Mouse (Mus musculus): Measurements from ENCODE around the gene Zfp639. TPM values are rescaled to one million over a fixed set of nuclear protein-coding genes. Genes with fewer than 3 reads are reported as not detected.

The Zfp639 gene
- polyA plus RNA-seq, 1 experiment from 2014 or later: 27.2 TPM

Other genes starting within 250 kb of the Zfp639 start
- gene Zmat3, start 144.2 kb upstream of the Zfp639 start, polyA plus RNA-seq (2014; fragmentation: Nextera tagmentation; extraction: Ambion mirVana): 4.9 TPM in 2 replicates
- gene Pik3ca, start 112.6 kb upstream of the Zfp639 start, polyA plus RNA-seq (2014; fragmentation: Nextera tagmentation; extraction: Ambion mirVana): 14.1 and 17.0 TPM in 2 replicates
- not detected in 2 replicates for gene Kcnmb3, start 18.0 kb upstream of the Zfp639 start, polyA plus RNA-seq (2014; fragmentation: Nextera tagmentation; extraction: Ambion mirVana)
- 65.5 and 68.2 TPM in 2 replicates for gene Mfn1, start 19.2 kb downstream of the Zfp639 start, polyA plus RNA-seq (2014; fragmentation: Nextera tagmentation; extraction: Ambion mirVana)
- 56.9 and 61.8 TPM in 2 replicates for gene Gnb4, start 106.3 kb downstream of the Zfp639 start, polyA plus RNA-seq (2014; fragmentation: Nextera tagmentation; extraction: Ambion mirVana)
- 83.9 and 89.5 TPM in 2 replicates for gene Actl6a, start 196.0 kb downstream of the Zfp639 start, polyA plus RNA-seq (2014; fragmentation: Nextera tagmentation; extraction: Ambion mirVana)
- gene Ndufb5, start 226.7 kb downstream of the Zfp639 start, polyA plus RNA-seq (2014; fragmentation: Nextera tagmentation; extraction: Ambion mirVana): 643 and 662 TPM in 2 replicates
- gene Mrpl47, start 227.3 kb downstream of the Zfp639 start, polyA plus RNA-seq (2014; fragmentation: Nextera tagmentation; extraction: Ambion mirVana): 30.2 and 34.3 TPM in 2 replicates